Mouse (Mus musculus): ENCODE measurements around the gene Olfr1156. TPM values are rescaled to one million over a fixed set of nuclear protein-coding genes. Genes with fewer than 3 reads are reported as not detected.

The Olfr1156 gene
- not detected in 2 replicates for polyA plus RNA-seq (2015; fragmentation: Nextera tagmentation; extraction: Ambion mirVana)

GRCm38 (mm10) chr2:87953000-87953399 lies at the start of gene Olfr1156:
Gene Olfr1156, minus strand, starts transcription at chr2:87953100.
- Histone ChIP-seq H3K4me1 (ENCODE audit: control insufficient read depth, insufficient read depth, low read depth, low read length) (no peaks in the 10 kb centered on the region), H3K9me3 (ENCODE audit: control insufficient read depth, low read length) (no peaks in the 10 kb centered on the region), H3K27me3 (replicated peaks; ENCODE audit: control insufficient read depth, insufficient read depth, low read length) (no peaks in the 10 kb centered on the region), H3K9ac (ENCODE audit: low read depth, low read length) (no peak within 1 kb of the TSS), H3K4me3 (ENCODE audit: low read length) (no peak within 1 kb of the TSS), H3K4me2 (ENCODE audit: low read length) (no peak within 1 kb of the TSS), H3K27ac (ENCODE audit: low read depth, low read length) (no peak within 1 kb of the TSS), H3K36me3 (ENCODE audit: control insufficient read depth, insufficient read depth, low read length) (no peaks in the 10 kb centered on the region)
- no peak for ATAC-seq

DNA sequence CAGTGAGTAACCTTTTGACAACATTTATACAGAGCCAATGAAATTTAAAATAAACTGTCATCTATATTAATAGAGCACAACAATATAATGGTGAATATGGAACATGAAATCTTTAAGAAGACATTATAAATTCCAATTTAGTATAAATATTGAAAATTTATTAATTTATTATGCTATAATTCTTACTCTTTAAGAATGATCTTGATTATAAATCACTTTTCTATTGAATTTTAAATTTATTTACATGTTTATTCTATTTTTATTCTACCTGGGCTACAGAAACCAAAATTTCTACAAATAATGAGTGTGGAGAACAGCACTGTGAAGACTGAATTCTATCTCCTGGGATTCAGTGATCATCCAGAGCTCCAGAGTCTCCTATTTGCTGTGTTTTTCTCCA lies 36.9 kb upstream of the Olfr1156 start, which contains the start of gene Olfr1158:
Gene Olfr1158, plus strand, starts transcription at position 301 of the 400 bp plus-strand sequence.
- no peaks in the 10 kb centered on the region for H3K27me3 ChIP-seq (replicated peaks; ENCODE audit: control insufficient read depth, insufficient read depth, low read length)
- H3K4me1 ChIP-seq (ENCODE audit: control insufficient read depth, insufficient read depth, low read depth, low read length), result no peaks in the 10 kb centered on the region
- no peak within 1 kb of the TSS for H3K27ac ChIP-seq (ENCODE audit: low read depth, low read length)
- H3K36me3 ChIP-seq (ENCODE audit: control insufficient read depth, insufficient read depth, low read length), result no peaks in the 10 kb centered on the region
- no peak within 1 kb of the TSS for H3K4me2 ChIP-seq (ENCODE audit: low read length)
- no peak for ATAC-seq
- no peak within 1 kb of the TSS for H3K4me3 ChIP-seq (ENCODE audit: low read length)
- no peaks in the 10 kb centered on the region for H3K9me3 ChIP-seq (ENCODE audit: control insufficient read depth, low read length)
- no peak within 1 kb of the TSS for H3K9ac ChIP-seq (ENCODE audit: low read depth, low read length)

- no peak within 1 kb of the TSS for H3K4me2 ChIP-seq (ENCODE audit: low read length)
- WGBS, result 78% methylated on average over 3 of the region's 3 CpGs
- H3K4me3 ChIP-seq (ENCODE audit: low read length), result no peak within 1 kb of the TSS
Observed at GRCm38 (mm10) chr2:87974563-87974962, 21.7 kb upstream of the Olfr1156 start, which contains the start of gene Olfr74. Gene Olfr74, minus strand, starts transcription at chr2:87974663.

GRCm38 (mm10) chr2:87968199-87968598 lies 15.3 kb upstream of the Olfr1156 start, which contains the start of gene Olfr1157:
Gene Olfr1157, minus strand, starts transcription at chr2:87968299.
- Histone ChIP-seq H3K4me2 (ENCODE audit: low read length) (no peak within 1 kb of the TSS), H3K27me3 (replicated peaks; ENCODE audit: control insufficient read depth, insufficient read depth, low read length) (no peaks in the 10 kb centered on the region), H3K9me3 (ENCODE audit: control insufficient read depth, low read length) (no peaks in the 10 kb centered on the region), H3K27ac (ENCODE audit: low read depth, low read length) (no peak within 1 kb of the TSS), H3K9ac (ENCODE audit: low read depth, low read length) (no peak within 1 kb of the TSS), H3K4me1 (ENCODE audit: control insufficient read depth, insufficient read depth, low read depth, low read length) (no peaks in the 10 kb centered on the region), H3K4me3 (ENCODE audit: low read length) (no peak within 1 kb of the TSS), H3K36me3 (ENCODE audit: control insufficient read depth, insufficient read depth, low read length) (no peaks in the 10 kb centered on the region)
- no peak for ATAC-seq
- WGBS, result 94% methylated on average over 4 of the region's 4 CpGs

More at GRCm38 (mm10) chr2:87974563-87974962, 21.7 kb upstream of the Olfr1156 start, which contains the start of gene Olfr74:
- no peak within 1 kb of the TSS for H3K9ac ChIP-seq (ENCODE audit: low read depth, low read length)
- no peaks in the 10 kb centered on the region for H3K4me1 ChIP-seq (ENCODE audit: control insufficient read depth, insufficient read depth, low read depth, low read length)
- H3K9me3 ChIP-seq (ENCODE audit: control insufficient read depth, low read length), result no peaks in the 10 kb centered on the region
- no peaks in the 10 kb centered on the region for H3K36me3 ChIP-seq (ENCODE audit: control insufficient read depth, insufficient read depth, low read length)
- H3K27ac ChIP-seq (ENCODE audit: low read depth, low read length), result no peak within 1 kb of the TSS
- H3K27me3 ChIP-seq (replicated peaks; ENCODE audit: control insufficient read depth, insufficient read depth, low read length), result no peaks in the 10 kb centered on the region
- ATAC-seq, result no peak

DNA sequence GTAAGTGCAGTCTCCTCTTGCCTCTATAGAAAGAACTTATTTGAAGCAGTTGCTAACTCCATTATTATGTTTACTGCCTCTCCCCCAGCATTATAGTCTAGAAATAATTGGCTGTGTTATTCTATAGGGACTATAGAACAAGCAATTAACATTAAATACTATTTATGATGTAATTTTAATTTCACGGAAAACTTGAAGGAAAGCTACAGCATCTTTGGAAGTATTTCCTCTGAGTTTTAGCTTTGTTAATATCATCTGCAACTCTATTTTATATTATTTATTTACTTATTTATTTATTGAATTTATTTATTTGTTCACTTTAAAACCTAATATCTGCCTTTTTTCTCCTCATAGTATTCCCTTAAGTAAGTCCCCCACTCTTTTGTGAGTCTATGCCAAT lies 7.9 kb downstream of the Olfr1156 start, which contains the start of gene Olfr1155:
Gene Olfr1155, minus strand, starts transcription at position 101 of the 400 bp plus-strand sequence.
- ATAC-seq, result no peak
- Histone ChIP-seq H3K27me3 (replicated peaks; ENCODE audit: control insufficient read depth, insufficient read depth, low read length) (no peaks in the 10 kb centered on the region), H3K4me1 (ENCODE audit: control insufficient read depth, insufficient read depth, low read depth, low read length) (no peaks in the 10 kb centered on the region), H3K27ac (ENCODE audit: low read depth, low read length) (no peak within 1 kb of the TSS), H3K4me2 (ENCODE audit: low read length) (no peak within 1 kb of the TSS), H3K4me3 (ENCODE audit: low read length) (no peak within 1 kb of the TSS), H3K36me3 (ENCODE audit: control insufficient read depth, insufficient read depth, low read length) (no peaks in the 10 kb centered on the region), H3K9me3 (ENCODE audit: control insufficient read depth, low read length) (no peaks in the 10 kb centered on the region), H3K9ac (ENCODE audit: low read depth, low read length) (no peak within 1 kb of the TSS)
- 93% methylated on average over 1 of the region's 1 CpGs for WGBS

- 93% methylated on average over 1 of the region's 1 CpGs for WGBS
- Histone ChIP-seq H3K27ac (ENCODE audit: low read depth, low read length) (no peak within 1 kb of the TSS), H3K9me3 (ENCODE audit: control insufficient read depth, low read length) (no peaks in the 10 kb centered on the region), H3K4me3 (ENCODE audit: low read length) (no peak within 1 kb of the TSS), H3K27me3 (replicated peaks; ENCODE audit: control insufficient read depth, insufficient read depth, low read length) (no peaks in the 10 kb centered on the region), H3K9ac (ENCODE audit: low read depth, low read length) (no peak within 1 kb of the TSS), H3K4me2 (ENCODE audit: low read length) (no peak within 1 kb of the TSS), H3K36me3 (ENCODE audit: control insufficient read depth, insufficient read depth, low read length) (no peaks in the 10 kb centered on the region), H3K4me1 (ENCODE audit: control insufficient read depth, insufficient read depth, low read depth, low read length) (no peaks in the 10 kb centered on the region)
- ATAC-seq, result no peak
Observed at GRCm38 (mm10) chr2:87905066-87905465, 47.8 kb downstream of the Olfr1156 start, which contains the start of gene Olfr1154. Gene Olfr1154, minus strand, starts transcription at chr2:87905166.

Other genes with a start within 250 kb of the Olfr1156 start
- gene Olfr1137, start 239.9 kb downstream of the Olfr1156 start, polyA plus RNA-seq (2015; fragmentation: Nextera tagmentation; extraction: Ambion mirVana), result not detected in 2 replicates
- not detected in 2 replicates for gene Olfr1138, start 213.1 kb downstream of the Olfr1156 start, polyA plus RNA-seq (2015; fragmentation: Nextera tagmentation; extraction: Ambion mirVana)
- gene Olfr1140, start 209.3 kb downstream of the Olfr1156 start, polyA plus RNA-seq (2015; fragmentation: Nextera tagmentation; extraction: Ambion mirVana), result not detected in 2 replicates
- not detected in 2 replicates for gene Olfr1141, start 199.1 kb downstream of the Olfr1156 start, polyA plus RNA-seq (2015; fragmentation: Nextera tagmentation; extraction: Ambion mirVana)
- gene Olfr152, start 173.6 kb downstream of the Olfr1156 start, polyA plus RNA-seq (2015; fragmentation: Nextera tagmentation; extraction: Ambion mirVana), result not detected in 2 replicates
- not detected in 2 replicates for gene Olfr1143, start 152.5 kb downstream of the Olfr1156 start, polyA plus RNA-seq (2015; fragmentation: Nextera tagmentation; extraction: Ambion mirVana)
- gene Olfr1145, start 143.3 kb downstream of the Olfr1156 start, polyA plus RNA-seq (2015; fragmentation: Nextera tagmentation; extraction: Ambion mirVana), result not detected in 2 replicates
- gene Olfr1148, start 122.6 kb downstream of the Olfr1156 start, polyA plus RNA-seq (2015; fragmentation: Nextera tagmentation; extraction: Ambion mirVana), result not detected in 2 replicates
- gene Olfr1150-ps1, start 109.1 kb downstream of the Olfr1156 start, polyA plus RNA-seq (2015; fragmentation: Nextera tagmentation; extraction: Ambion mirVana), result not detected in 2 replicates
- gene Olfr1151, start 97.2 kb downstream of the Olfr1156 start, polyA plus RNA-seq (2015; fragmentation: Nextera tagmentation; extraction: Ambion mirVana), result not detected in 2 replicates
- gene Olfr1152, start 86.6 kb downstream of the Olfr1156 start, polyA plus RNA-seq (2015; fragmentation: Nextera tagmentation; extraction: Ambion mirVana), result 0.02 TPM in 1 of 2 replicates, not detected in the other
- gene Olfr1153, start 58.1 kb downstream of the Olfr1156 start, polyA plus RNA-seq (2015; fragmentation: Nextera tagmentation; extraction: Ambion mirVana), result not detected in 2 replicates
- not detected in 2 replicates for gene Olfr1154, start 47.9 kb downstream of the Olfr1156 start, polyA plus RNA-seq (2015; fragmentation: Nextera tagmentation; extraction: Ambion mirVana)
- not detected in 2 replicates for gene Olfr1155, start 8.0 kb downstream of the Olfr1156 start, polyA plus RNA-seq (2015; fragmentation: Nextera tagmentation; extraction: Ambion mirVana)
- not detected in 2 replicates for gene Olfr1157, start 15.2 kb upstream of the Olfr1156 start, polyA plus RNA-seq (2015; fragmentation: Nextera tagmentation; extraction: Ambion mirVana)
- gene Olfr74, start 21.6 kb upstream of the Olfr1156 start, polyA plus RNA-seq (2015; fragmentation: Nextera tagmentation; extraction: Ambion mirVana), result not detected in 2 replicates
- gene Olfr1158, start 37.0 kb upstream of the Olfr1156 start, polyA plus RNA-seq (2015; fragmentation: Nextera tagmentation; extraction: Ambion mirVana), result not detected in 2 replicates
- gene Olfr1160, start 55.2 kb upstream of the Olfr1156 start, polyA plus RNA-seq (2015; fragmentation: Nextera tagmentation; extraction: Ambion mirVana), result not detected in 2 replicates
- gene Olfr1161, start 69.7 kb upstream of the Olfr1156 start, polyA plus RNA-seq (2015; fragmentation: Nextera tagmentation; extraction: Ambion mirVana), result not detected in 2 replicates
- not detected in 2 replicates for gene Olfr73, start 84.6 kb upstream of the Olfr1156 start, polyA plus RNA-seq (2015; fragmentation: Nextera tagmentation; extraction: Ambion mirVana)
- gene Olfr1162, start 98.0 kb upstream of the Olfr1156 start, polyA plus RNA-seq (2015; fragmentation: Nextera tagmentation; extraction: Ambion mirVana), result not detected in 2 replicates
- gene Olfr1163, start 118.7 kb upstream of the Olfr1156 start, polyA plus RNA-seq (2015; fragmentation: Nextera tagmentation; extraction: Ambion mirVana), result not detected in 2 replicates
- not detected in 2 replicates for gene Olfr1164, start 140.9 kb upstream of the Olfr1156 start, polyA plus RNA-seq (2015; fragmentation: Nextera tagmentation; extraction: Ambion mirVana)
- not detected in 2 replicates for gene Olfr1166, start 175.2 kb upstream of the Olfr1156 start, polyA plus RNA-seq (2015; fragmentation: Nextera tagmentation; extraction: Ambion mirVana)
- gene Olfr1167, start 202.1 kb upstream of the Olfr1156 start, polyA plus RNA-seq (2015; fragmentation: Nextera tagmentation; extraction: Ambion mirVana), result not detected in 2 replicates
- not detected in 2 replicates for gene Olfr1168, start 228.8 kb upstream of the Olfr1156 start, polyA plus RNA-seq (2015; fragmentation: Nextera tagmentation; extraction: Ambion mirVana)